Mouse (Mus musculus): ENCODE data around the gene Car10. TPM values are rescaled to one million over a fixed set of nuclear protein-coding genes. Genes with fewer than 3 reads are reported as not detected.
"Not testable (repeated sequence)": the region's sequence is repeated elsewhere in the genome, so short reads cannot be mapped to it uniquely, and the experiment has no call there.

Car10 gene
- polyA plus RNA-seq, 1 experiment from 2014 or later = 0.05 TPM

DNA sequence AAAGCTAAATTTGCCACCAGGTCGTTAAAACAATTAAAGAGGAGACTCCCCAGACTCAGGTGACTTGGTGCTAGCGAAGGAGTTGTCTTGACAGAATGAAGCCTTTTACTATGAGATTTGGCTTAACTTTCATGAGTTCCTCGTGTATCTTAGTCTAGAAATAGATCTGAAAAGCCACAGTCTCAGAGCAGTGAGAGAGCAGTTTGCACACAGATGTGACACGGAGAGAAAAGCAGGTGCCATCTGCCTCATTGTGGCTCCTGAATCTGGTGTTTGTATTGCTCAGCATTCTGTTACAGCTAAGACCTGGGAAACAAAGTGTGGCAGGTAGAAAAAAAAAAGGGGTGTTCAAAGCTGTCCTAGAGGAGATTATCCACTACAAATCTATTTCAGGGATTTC, 269.4 kb downstream of the Car10 start:
- H3K4me2 ChIP-seq (replicated peaks; ENCODE audit: low read depth) = no peak overlapping the region
- ATAC-seq (ENCODE audit: low FRiP score, low TSS enrichment) (no peak), DNase-seq (ENCODE audit: low spot score) (no peak)
- WGBS = 59% methylated on average over 4 of the region's 4 CpGs
- TF ChIP-seq CTCF (IDR thresholded peaks at IDR 0.05; ENCODE audit: low read depth) (no peak), EP300 (optimal IDR thresholded peaks at IDR 0.05) (no peak)
- H3K9ac ChIP-seq (ENCODE audit: low read length) = no peak overlapping the region
- no peak overlapping the region for H3K27ac ChIP-seq (replicated peaks)
- no peaks in the 10 kb centered on the region for H3K27me3 ChIP-seq (ENCODE audit: control insufficient read depth, insufficient read depth, low read length)
- no peaks in the 10 kb centered on the region for H3K4me1 ChIP-seq (replicated peaks; ENCODE audit: control insufficient read depth, insufficient read depth)
- H3K9me3 ChIP-seq (ENCODE audit: control insufficient read depth, low read length) = no peaks in the 10 kb centered on the region
- H3K4me3 ChIP-seq (ENCODE audit: low read depth, low read length) = no peak overlapping the region
- no peaks in the 10 kb centered on the region for H3K36me3 ChIP-seq (ENCODE audit: control insufficient read depth, insufficient read depth, low read length)

DNA sequence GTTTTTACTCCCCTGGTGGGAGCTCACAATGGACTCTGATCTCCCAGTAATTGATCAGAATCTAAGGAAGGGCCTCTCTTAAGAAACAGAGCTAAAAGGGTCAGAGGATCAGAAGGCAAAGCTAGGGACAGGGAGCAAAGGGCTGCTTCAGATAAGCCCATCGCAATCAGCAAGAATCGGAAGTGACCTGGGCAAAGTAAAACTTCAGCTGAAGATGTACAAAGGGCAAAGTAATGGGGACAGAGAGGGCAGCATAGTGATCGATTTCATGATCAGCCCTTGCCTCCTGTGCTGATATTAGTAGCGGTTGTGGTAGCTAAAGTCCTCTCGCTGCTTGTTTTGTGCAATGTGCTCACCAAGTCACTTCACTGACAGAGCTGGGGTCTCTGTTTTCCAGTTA, 269.9 kb downstream of the Car10 start:
- no peaks in the 10 kb centered on the region for H3K36me3 ChIP-seq (ENCODE audit: control insufficient read depth, insufficient read depth, low read length)
- no peaks in the 10 kb centered on the region for H3K27me3 ChIP-seq (ENCODE audit: control insufficient read depth, insufficient read depth, low read length)
- no peak overlapping the region for H3K4me2 ChIP-seq (replicated peaks; ENCODE audit: low read depth)
- TF ChIP-seq CTCF (IDR thresholded peaks at IDR 0.05; ENCODE audit: low read depth) = no peak
- TF ChIP-seq EP300 (optimal IDR thresholded peaks at IDR 0.05) = no peak
- H3K9ac ChIP-seq (ENCODE audit: low read length) = no peak overlapping the region
- WGBS = 77% methylated on average over 5 of the region's 5 CpGs
- H3K4me3 ChIP-seq (ENCODE audit: low read depth, low read length) = no peak overlapping the region
- no peaks in the 10 kb centered on the region for H3K4me1 ChIP-seq (replicated peaks; ENCODE audit: control insufficient read depth, insufficient read depth)
- no peaks in the 10 kb centered on the region for H3K9me3 ChIP-seq (ENCODE audit: control insufficient read depth, low read length)
- DNase-seq (ENCODE audit: low spot score) = no peak
- ATAC-seq (ENCODE audit: low FRiP score, low TSS enrichment) = no peak
- H3K27ac ChIP-seq (replicated peaks) = no peak overlapping the region

DNA sequence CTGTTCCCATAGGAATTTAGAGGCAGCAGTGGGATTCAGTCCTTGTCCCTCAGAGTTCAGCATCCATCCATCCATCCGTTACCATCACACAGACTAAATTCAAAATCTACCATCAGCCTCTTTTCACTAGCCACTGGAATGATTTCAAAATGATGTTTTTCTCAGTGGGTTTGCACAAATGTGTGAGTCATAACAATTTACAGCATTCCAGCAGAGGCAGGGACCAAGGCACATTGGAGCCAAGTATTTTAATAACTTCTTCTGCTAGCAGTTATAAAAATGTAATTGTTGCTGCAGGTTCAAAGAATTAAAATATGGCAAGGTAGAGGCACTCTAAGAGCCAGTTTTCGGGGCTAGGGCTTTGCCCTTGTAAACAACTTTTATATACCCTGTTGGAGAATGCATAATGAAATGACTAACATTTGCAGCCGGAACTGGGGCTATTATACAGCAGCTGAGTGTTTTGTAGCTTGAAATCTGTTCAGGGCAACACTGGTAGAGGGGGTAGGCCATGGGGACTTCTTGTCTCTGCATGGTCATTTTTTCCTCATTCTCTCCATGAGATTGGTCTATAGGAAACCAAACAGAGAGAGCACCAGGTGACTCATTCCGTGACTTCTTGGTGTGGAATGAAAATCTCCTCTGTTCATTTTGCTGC, 276.0 kb downstream of the Car10 start:
- no peak overlapping the region for H3K4me2 ChIP-seq (replicated peaks; ENCODE audit: low read depth)
- DNase-seq (ENCODE audit: low spot score) (no peak), ATAC-seq (ENCODE audit: low FRiP score, low TSS enrichment) (no peak)
- no peak overlapping the region for H3K9ac ChIP-seq (ENCODE audit: low read length)
- H3K4me3 ChIP-seq (ENCODE audit: low read depth, low read length) = no peak overlapping the region
- no peaks in the 10 kb centered on the region for H3K27me3 ChIP-seq (ENCODE audit: control insufficient read depth, insufficient read depth, low read length)
- H3K9me3 ChIP-seq (ENCODE audit: control insufficient read depth, low read length) = no peaks in the 10 kb centered on the region
- no peaks in the 10 kb centered on the region for H3K4me1 ChIP-seq (replicated peaks; ENCODE audit: control insufficient read depth, insufficient read depth)
- H3K27ac ChIP-seq (replicated peaks) = no peak overlapping the region
- WGBS = 72% methylated on average over 4 of the region's 4 CpGs
- TF ChIP-seq EP300 (optimal IDR thresholded peaks at IDR 0.05) (no peak), CTCF (IDR thresholded peaks at IDR 0.05; ENCODE audit: low read depth) (no peak)
- no peaks in the 10 kb centered on the region for H3K36me3 ChIP-seq (ENCODE audit: control insufficient read depth, insufficient read depth, low read length)

DNA sequence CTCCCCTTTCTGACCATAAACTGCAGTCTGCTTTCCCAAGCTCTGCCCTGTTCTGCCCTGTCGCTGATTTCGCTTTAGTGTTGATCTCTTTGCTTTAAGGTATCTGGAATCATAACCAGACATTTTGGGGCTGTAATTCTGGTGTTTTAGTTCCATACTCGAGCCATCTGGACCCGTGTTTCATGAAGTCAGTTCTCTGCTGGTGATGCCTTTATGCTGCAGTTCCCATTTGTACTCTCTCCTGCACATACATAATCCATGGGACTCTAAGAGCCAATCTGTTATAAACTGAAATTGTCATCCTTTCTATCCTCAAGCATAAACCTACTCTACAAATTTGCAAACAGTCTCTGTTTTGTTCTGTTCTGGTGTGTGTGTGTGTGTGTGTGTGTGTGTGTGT, 293.3 kb downstream of the Car10 start:
- Histone ChIP-seq H3K27ac (replicated peaks) (no peak overlapping the region), H3K9me3 (ENCODE audit: control insufficient read depth, low read length) (no peaks in the 10 kb centered on the region), H3K36me3 (ENCODE audit: control insufficient read depth, insufficient read depth, low read length) (no peaks in the 10 kb centered on the region), H3K4me2 (replicated peaks; ENCODE audit: low read depth) (no peak overlapping the region), H3K9ac (ENCODE audit: low read length) (no peak overlapping the region), H3K4me1 (replicated peaks; ENCODE audit: control insufficient read depth, insufficient read depth) (no peaks in the 10 kb centered on the region), H3K27me3 (ENCODE audit: control insufficient read depth, insufficient read depth, low read length) (no peaks in the 10 kb centered on the region), H3K4me3 (ENCODE audit: low read depth, low read length) (no peak overlapping the region)
- TF ChIP-seq CTCF (IDR thresholded peaks at IDR 0.05; ENCODE audit: low read depth) (no peak), EP300 (optimal IDR thresholded peaks at IDR 0.05) (no peak)
- no peak for DNase-seq (ENCODE audit: low spot score)
- ATAC-seq (ENCODE audit: low FRiP score, low TSS enrichment) = no peak
- 80% methylated on average over 4 of the region's 4 CpGs for WGBS

DNA sequence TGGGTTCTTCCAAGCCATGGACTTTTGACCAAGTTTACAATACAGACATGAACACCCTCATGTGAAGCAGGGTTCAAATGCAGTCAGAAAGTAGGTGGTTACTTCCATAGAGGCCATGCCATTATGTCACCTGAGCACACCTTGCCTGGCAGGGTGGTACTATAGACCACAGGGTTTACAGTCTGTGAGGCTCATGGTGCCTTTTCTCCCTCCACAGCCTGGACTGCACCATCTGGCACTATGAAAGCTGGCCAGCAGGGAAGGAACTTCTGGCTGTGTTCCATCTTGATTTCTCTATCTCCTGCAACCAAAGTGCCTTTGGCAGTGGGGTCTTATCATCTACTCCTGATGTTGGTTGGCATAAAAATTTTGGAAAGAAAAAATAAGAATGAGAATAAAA, 295.5 kb downstream of the Car10 start:
- not testable (repeated sequence) for DNase-seq (ENCODE audit: low spot score); H3K4me2 ChIP-seq (replicated peaks; ENCODE audit: low read depth); H3K27ac ChIP-seq (replicated peaks); H3K4me3 ChIP-seq (ENCODE audit: low read depth, low read length); H3K9me3 ChIP-seq (ENCODE audit: control insufficient read depth, low read length); H3K9ac ChIP-seq (ENCODE audit: low read length); ATAC-seq (ENCODE audit: low FRiP score, low TSS enrichment); H3K4me1 ChIP-seq (replicated peaks; ENCODE audit: control insufficient read depth, insufficient read depth); H3K27me3 ChIP-seq (ENCODE audit: control insufficient read depth, insufficient read depth, low read length); H3K36me3 ChIP-seq (ENCODE audit: control insufficient read depth, insufficient read depth, low read length)

DNA sequence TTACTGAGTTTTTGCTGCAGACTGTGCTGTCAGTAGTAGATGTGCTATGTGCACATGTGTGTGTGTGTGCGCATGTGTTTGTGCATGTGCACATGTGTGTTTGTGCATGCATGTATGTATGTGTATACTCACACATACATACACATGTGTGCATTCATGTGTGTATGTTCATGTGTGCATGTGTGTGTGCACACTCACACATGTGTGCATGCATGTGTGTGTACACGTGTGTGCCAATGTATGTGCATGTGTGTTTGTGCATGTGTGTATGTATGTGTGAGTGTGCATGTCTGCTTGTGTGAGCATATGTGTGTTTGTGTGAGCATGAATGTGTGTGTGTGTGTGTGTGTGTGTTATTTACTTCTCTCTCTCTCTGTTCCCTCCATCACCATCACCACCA, 298.5 kb downstream of the Car10 start:
- no peak overlapping the region for H3K27ac ChIP-seq (replicated peaks)
- no peak overlapping the region for H3K9ac ChIP-seq (ENCODE audit: low read length)
- no peak for ATAC-seq (ENCODE audit: low FRiP score, low TSS enrichment)
- no peaks in the 10 kb centered on the region for H3K4me1 ChIP-seq (replicated peaks; ENCODE audit: control insufficient read depth, insufficient read depth)
- H3K36me3 ChIP-seq (ENCODE audit: control insufficient read depth, insufficient read depth, low read length) = no peaks in the 10 kb centered on the region
- H3K4me2 ChIP-seq (replicated peaks; ENCODE audit: low read depth) = no peak overlapping the region
- H3K27me3 ChIP-seq (ENCODE audit: control insufficient read depth, insufficient read depth, low read length) = no peaks in the 10 kb centered on the region
- H3K4me3 ChIP-seq (ENCODE audit: low read depth, low read length) = no peak overlapping the region
- no peak for TF ChIP-seq CTCF (IDR thresholded peaks at IDR 0.05; ENCODE audit: low read depth)
- no peak for TF ChIP-seq EP300 (optimal IDR thresholded peaks at IDR 0.05)
- H3K9me3 ChIP-seq (ENCODE audit: control insufficient read depth, low read length) = no peaks in the 10 kb centered on the region
- WGBS = 94% methylated on average over 2 of the region's 2 CpGs
- DNase-seq (ENCODE audit: low spot score) = no peak

DNA sequence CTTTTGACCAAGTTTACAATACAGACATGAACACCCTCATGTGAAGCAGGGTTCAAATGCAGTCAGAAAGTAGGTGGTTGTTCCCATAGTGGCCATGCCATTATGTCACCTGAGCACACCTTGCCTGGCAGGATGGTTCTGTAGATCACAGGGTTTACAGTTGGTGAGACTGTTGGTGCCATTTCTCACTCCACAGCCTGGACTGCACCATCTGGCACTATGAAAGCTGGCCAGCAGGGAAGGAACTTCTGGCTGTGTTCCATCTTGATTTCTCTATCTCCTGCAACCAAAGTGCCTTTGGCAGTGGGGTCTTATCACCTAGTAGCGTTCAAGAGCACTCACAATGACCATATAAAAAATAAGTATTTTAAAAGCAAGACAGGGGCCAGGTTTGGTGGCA, 303.3 kb downstream of the Car10 start:
- H3K27ac ChIP-seq (replicated peaks); H3K36me3 ChIP-seq (ENCODE audit: control insufficient read depth, insufficient read depth, low read length); H3K4me3 ChIP-seq (ENCODE audit: low read depth, low read length); H3K27me3 ChIP-seq (ENCODE audit: control insufficient read depth, insufficient read depth, low read length); ATAC-seq (ENCODE audit: low FRiP score, low TSS enrichment); H3K9ac ChIP-seq (ENCODE audit: low read length); DNase-seq (ENCODE audit: low spot score); H3K4me1 ChIP-seq (replicated peaks; ENCODE audit: control insufficient read depth, insufficient read depth); H3K4me2 ChIP-seq (replicated peaks; ENCODE audit: low read depth); H3K9me3 ChIP-seq (ENCODE audit: control insufficient read depth, low read length): not testable (repeated sequence)
- whole genome bisulfite sequencing = 85% methylated on average over 1 of the region's 1 CpGs
